Mouse (Mus musculus) heart, embryonic 10.5 days (tissue): Measurements from ENCODE around the gene Orai1. TPM values are rescaled to one million over a fixed set of nuclear protein-coding genes. Genes with fewer than 3 reads are reported as not detected.

Experiments used
- DNase-seq: peaks from one replicate; pipeline ENCODE4 v3.0.0-alpha.2; 2017; ENCODE audit warnings: low spot score
- H3K27ac ChIP-seq: fragments of 300-500 bp; sonication (generic); 2 replicates; pipeline ENCODE4 v1.5.1; 2016; ENCODE audit warnings: mild to moderate bottlenecking
- H3K27me3 ChIP-seq: fragments of 300-500 bp; sonication (generic); 2 replicates; pipeline ENCODE4 v1.6.1; 2016; ENCODE audit warnings: mild to moderate bottlenecking; ENCODE audit not compliant: poor library complexity, insufficient read depth, severe bottlenecking
- H3K36me3 ChIP-seq: fragments of 300-500 bp; sonication (generic); 2 replicates; pipeline ENCODE4 v1.6.1; 2016; ENCODE audit warnings: mild to moderate bottlenecking, moderate library complexity
- H3K4me1 ChIP-seq: fragments of 300-500 bp; sonication (generic); 2 replicates; pipeline ENCODE4 v1.6.1; 2016; ENCODE audit warnings: mild to moderate bottlenecking
- H3K4me3 ChIP-seq: fragments of 300-500 bp; sonication (generic); 2 replicates; pipeline ENCODE4 v1.5.1; 2016; ENCODE audit warnings: mild to moderate bottlenecking, moderate library complexity
- H3K9me3 ChIP-seq: fragments of 300-500 bp; sonication (generic); 2 replicates; pipeline ENCODE4 v1.6.1; 2016; ENCODE audit warnings: mild to moderate bottlenecking, moderate library complexity
- WGBS: fragments of 180-500 bp; shearing (Covaris S2); methylation state at CpG from one replicate; pipeline ENCODE4 v1.1.7; 2016; 5-methylcytosine and 5-hydroxymethylcytosine counted together
- polyA plus RNA-seq: library from polyadenylated mRNA; unstranded; fragments of >200 nt; fragmentation: Nextera tagmentation; extraction: Ambion mirVana; gene quantifications from 2 replicates; pipeline ENCODE4 v1.2.1, GENCODE M21; 2016

Gene Orai1
- polyA plus RNA-seq, 1 experiment from 2014 or later: 14.4 TPM

GRCm38 (mm10) chr5:123024312-123024711 lies 9.4 kb downstream of the Orai1 start:
- Histone ChIP-seq H3K4me3 (no peak overlapping the region), H3K36me3 (peaks cover 18% of the 10 kb centered on the region), H3K4me1 (peaks cover 31% of the 10 kb centered on the region), H3K27ac (no peak overlapping the region), H3K9me3 (no peaks in the 10 kb centered on the region), H3K27me3 (no peaks in the 10 kb centered on the region)
- WGBS: 86% methylated on average over 6 of the region's 6 CpGs
- no peak for DNase-seq

- H3K27me3 ChIP-seq: no peaks in the 10 kb centered on the region
- no peak for DNase-seq
- H3K36me3 ChIP-seq: peaks cover 26% of the 10 kb centered on the region
- H3K9me3 ChIP-seq: no peaks in the 10 kb centered on the region
- H3K4me3 ChIP-seq: no peak overlapping the region
- no peak overlapping the region for H3K27ac ChIP-seq
- peaks cover 29% of the 10 kb centered on the region for H3K4me1 ChIP-seq
- 85% methylated on average over 9 of the region's 9 CpGs for WGBS
Observed at GRCm38 (mm10) chr5:123024965-123025573, 10.2 kb downstream of the Orai1 start.

- WGBS: 55% methylated on average over 6 of the region's 6 CpGs
- H3K36me3 ChIP-seq: peaks cover 38% of the 10 kb centered on the region
- H3K27me3 ChIP-seq: no peaks in the 10 kb centered on the region
- DNase-seq: no peak
- H3K27ac ChIP-seq: no peak overlapping the region
- peaks cover 29% of the 10 kb centered on the region for H3K4me1 ChIP-seq
- no peak overlapping the region for H3K4me3 ChIP-seq
- H3K9me3 ChIP-seq: no peaks in the 10 kb centered on the region
Observed at GRCm38 (mm10) chr5:123026414-123026813, 11.5 kb downstream of the Orai1 start.

GRCm38 (mm10) chr5:123027436-123027835 lies 12.6 kb downstream of the Orai1 start:
- peaks cover 29% of the 10 kb centered on the region for H3K4me1 ChIP-seq
- no peaks in the 10 kb centered on the region for H3K27me3 ChIP-seq
- WGBS: 66% methylated on average over 6 of the region's 6 CpGs
- H3K36me3 ChIP-seq: peaks cover 43% of the 10 kb centered on the region
- DNase-seq: no peak
- no peaks in the 10 kb centered on the region for H3K9me3 ChIP-seq
- H3K4me3 ChIP-seq: no peak overlapping the region
- peak overlapping the region; percentile 10; the same call in 1 of the 2 replicates for H3K27ac ChIP-seq

- no peaks in the 10 kb centered on the region for H3K9me3 ChIP-seq
- H3K4me3 ChIP-seq: no peak overlapping the region
- H3K36me3 ChIP-seq: peaks cover 37% of the 10 kb centered on the region
- DNase-seq: no peak
- H3K27ac ChIP-seq: 0 out of 2 replicates have a peak overlapping the region, but pooled peaks have one; percentile 38
- H3K4me1 ChIP-seq: peaks cover 27% of the 10 kb centered on the region
- H3K27me3 ChIP-seq: no peaks in the 10 kb centered on the region
- 79% methylated on average over 7 of the region's 7 CpGs for WGBS
Observed at GRCm38 (mm10) chr5:123029729-123030128, 14.9 kb downstream of the Orai1 start.

GRCm38 (mm10) chr5:123031312-123031711 lies 16.4 kb downstream of the Orai1 start:
- Histone ChIP-seq H3K27ac (no peak overlapping the region), H3K9me3 (no peaks in the 10 kb centered on the region), H3K27me3 (no peaks in the 10 kb centered on the region), H3K4me3 (no peak overlapping the region), H3K36me3 (peaks cover 34% of the 10 kb centered on the region), H3K4me1 (peaks cover 32% of the 10 kb centered on the region)
- no peak for DNase-seq
- WGBS: 95% methylated on average over 3 of the region's 3 CpGs

GRCm38 (mm10) chr5:123033646-123034160 lies 18.8 kb downstream of the Orai1 start:
- Histone ChIP-seq H3K4me1 (peaks cover 20% of the 10 kb centered on the region), H3K27me3 (no peaks in the 10 kb centered on the region), H3K27ac (no peak overlapping the region), H3K9me3 (no peaks in the 10 kb centered on the region), H3K36me3 (peaks cover 34% of the 10 kb centered on the region), H3K4me3 (no peak overlapping the region)
- no peak for DNase-seq
- 75% methylated on average over 7 of the region's 7 CpGs for WGBS

GRCm38 (mm10) chr5:123035089-123035488 lies 20.2 kb downstream of the Orai1 start:
- 90% methylated on average over 4 of the region's 4 CpGs for WGBS
- Histone ChIP-seq H3K27me3 (no peaks in the 10 kb centered on the region), H3K36me3 (peaks cover 20% of the 10 kb centered on the region), H3K4me3 (no peak overlapping the region), H3K9me3 (no peaks in the 10 kb centered on the region), H3K27ac (no peak overlapping the region), H3K4me1 (peaks cover 21% of the 10 kb centered on the region)
- DNase-seq: no peak

- no peak overlapping the region for H3K4me3 ChIP-seq
- no peak for DNase-seq
- H3K4me1 ChIP-seq: peaks cover 23% of the 10 kb centered on the region
- 43% methylated on average over 6 of the region's 6 CpGs for WGBS
- H3K9me3 ChIP-seq: no peaks in the 10 kb centered on the region
- H3K36me3 ChIP-seq: peaks cover 16% of the 10 kb centered on the region
- H3K27me3 ChIP-seq: no peaks in the 10 kb centered on the region
- H3K27ac ChIP-seq: no peak overlapping the region
Observed at GRCm38 (mm10) chr5:123035564-123035963, 20.7 kb downstream of the Orai1 start.

GRCm38 (mm10) chr5:123038115-123038514 lies 23.2 kb downstream of the Orai1 start:
- no peak for DNase-seq
- no peak overlapping the region for H3K27ac ChIP-seq
- no peaks in the 10 kb centered on the region for H3K27me3 ChIP-seq
- H3K4me3 ChIP-seq: no peak overlapping the region
- H3K36me3 ChIP-seq: no peaks in the 10 kb centered on the region
- no peaks in the 10 kb centered on the region for H3K9me3 ChIP-seq
- peaks cover 29% of the 10 kb centered on the region for H3K4me1 ChIP-seq
- 78% methylated on average over 5 of the region's 5 CpGs for WGBS

- 3% methylated on average over 25 of the region's 25 CpGs for WGBS
- H3K36me3 ChIP-seq: no peaks in the 10 kb centered on the region
- DNase-seq: peak; percentile 92
- peak overlapping the region; percentile 56 for H3K4me3 ChIP-seq
- H3K9me3 ChIP-seq: no peaks in the 10 kb centered on the region
- peaks cover 29% of the 10 kb centered on the region for H3K4me1 ChIP-seq
- H3K27ac ChIP-seq: peak overlapping the region; percentile 69
- H3K27me3 ChIP-seq: no peaks in the 10 kb centered on the region
Observed at GRCm38 (mm10) chr5:123039120-123039752, 24.4 kb downstream of the Orai1 start.

GRCm38 (mm10) chr5:123040796-123041195 lies 25.9 kb downstream of the Orai1 start:
- H3K27ac ChIP-seq: peak overlapping the region; percentile 50
- WGBS: 39% methylated on average over 7 of the region's 7 CpGs
- H3K36me3 ChIP-seq: no peaks in the 10 kb centered on the region
- no peaks in the 10 kb centered on the region for H3K9me3 ChIP-seq
- no peaks in the 10 kb centered on the region for H3K27me3 ChIP-seq
- peaks cover 18% of the 10 kb centered on the region for H3K4me1 ChIP-seq
- H3K4me3 ChIP-seq: no peak overlapping the region
- DNase-seq: no peak

GRCm38 (mm10) chr5:123043856-123044255 lies 29.0 kb downstream of the Orai1 start:
- no peak for DNase-seq
- Histone ChIP-seq H3K9me3 (no peaks in the 10 kb centered on the region), H3K36me3 (no peaks in the 10 kb centered on the region), H3K4me3 (no peak overlapping the region), H3K27me3 (no peaks in the 10 kb centered on the region), H3K27ac (no peak overlapping the region), H3K4me1 (peaks cover 18% of the 10 kb centered on the region)
- 22% methylated on average over 7 of the region's 7 CpGs for WGBS
